Mouse (Mus musculus) limb, embryonic 15.5 days (tissue): ENCODE results near the gene Gm9803. TPM values are rescaled to one million over a fixed set of nuclear protein-coding genes. Genes with fewer than 3 reads are reported as not detected.
A peak's percentile ranks its signal among the peaks of the same experiment; 100 is the strongest.
"Not testable (repeated sequence)": the region's sequence is repeated elsewhere in the genome, so short reads cannot be mapped to it uniquely, and the experiment has no call there.

ENCODE experiments used
- ATAC-seq: fragments of 200-750 bp; cut with Nextera tagmentation; 2 replicates; pipeline ENCODE4 v1.8.0; 2017; ENCODE audit warnings: low read depth, moderate TSS enrichment; ENCODE audit not compliant: insufficient number of reproducible peaks, low FRiP score, low TSS enrichment
- H3K27ac ChIP-seq: fragments of 300-500 bp; sonication (generic); 2 replicates; pipeline ENCODE4 v1.5.1; 2015; ENCODE audit warnings: moderate library complexity, mild to moderate bottlenecking, inconsistent platforms
- H3K27me3 ChIP-seq: fragments of 300-500 bp; sonication (generic); 2 replicates; pipeline ENCODE4 v1.6.1; 2015; ENCODE audit warnings: inconsistent platforms
- H3K36me3 ChIP-seq: fragments of 300-500 bp; sonication (generic); 2 replicates; pipeline ENCODE4 v1.6.1; 2015; ENCODE audit warnings: inconsistent platforms
- H3K4me1 ChIP-seq: fragments of 300-500 bp; sonication (generic); 2 replicates; pipeline ENCODE4 v1.6.1; 2015; ENCODE audit warnings: inconsistent platforms
- H3K4me2 ChIP-seq: fragments of 300-500 bp; sonication (generic); 2 replicates; pipeline ENCODE4 v1.6.1; 2015; ENCODE audit warnings: mild to moderate bottlenecking, inconsistent platforms
- H3K4me3 ChIP-seq: fragments of 300-500 bp; sonication (generic); 2 replicates; pipeline ENCODE4 v1.5.1; 2015; ENCODE audit warnings: mild to moderate bottlenecking, inconsistent platforms
- H3K9ac ChIP-seq: fragments of 300-500 bp; sonication (generic); 2 replicates; pipeline ENCODE4 v1.6.1; 2015; ENCODE audit warnings: inconsistent platforms
- H3K9me3 ChIP-seq: fragments of 300-500 bp; sonication (generic); 2 replicates; pipeline ENCODE4 v1.6.1; 2016; ENCODE audit warnings: inconsistent platforms
- WGBS: fragments of 180-500 bp; shearing (Covaris S2); methylation state at CpG from one replicate; pipeline ENCODE4 v1.1.7; 2015; 5-methylcytosine and 5-hydroxymethylcytosine counted together
- polyA plus RNA-seq: library from polyadenylated mRNA; unstranded; fragments of >200 nt; fragmentation: Nextera tagmentation; extraction: Ambion mirVana; gene quantifications from 2 replicates; pipeline ENCODE4 v1.2.1, GENCODE M21; 2015

Gm9803 gene
- polyA plus RNA-seq: 5.7 and 13.2 TPM in 2 replicates

DNA sequence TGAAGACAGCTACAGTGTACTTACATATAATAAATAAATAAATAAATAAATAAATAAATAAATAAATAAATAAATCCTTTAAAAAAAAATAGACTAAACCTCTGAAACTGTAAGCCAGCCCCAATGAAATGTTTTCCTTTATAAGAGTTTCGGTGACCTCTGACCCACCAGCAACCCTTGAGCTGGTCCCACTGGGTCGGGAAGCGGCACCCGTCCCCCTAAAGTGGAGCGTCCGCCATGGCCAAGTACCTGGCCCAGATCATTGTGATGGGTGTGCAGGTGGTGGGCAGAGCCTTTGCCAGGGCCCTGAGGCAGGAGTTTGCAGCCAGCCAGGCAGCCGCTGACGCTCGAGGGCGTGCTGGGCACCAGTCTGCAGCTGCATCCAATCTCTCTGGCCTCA is at the start of gene Gm9803:
Gene Gm9803 (plus strand): TSS at position 154 of the 400 bp plus-strand sequence.
- ATAC-seq, H3K9me3 ChIP-seq: not testable (repeated sequence)

DNA sequence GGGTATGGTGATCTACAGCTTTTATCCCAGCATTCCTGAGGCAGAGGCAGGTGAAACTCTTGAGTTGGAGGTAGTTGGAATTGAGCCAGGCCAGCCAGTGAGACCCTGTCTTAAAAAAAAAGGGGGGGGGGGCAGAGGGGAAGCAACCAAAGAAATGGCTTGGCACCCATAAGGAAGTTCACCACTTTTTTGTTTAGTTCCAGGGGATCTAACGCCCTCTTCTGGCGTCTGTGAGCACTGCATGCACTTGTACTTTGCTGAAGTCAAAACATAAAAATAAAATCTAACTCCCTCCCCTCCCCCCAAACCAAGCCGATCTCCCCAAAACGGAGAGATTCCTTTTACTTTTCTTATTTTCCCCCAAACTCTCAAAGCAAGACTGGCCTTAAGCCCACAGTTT is 48.5 kb upstream of the Gm9803 start:
- no peak overlapping the region for H3K4me3 ChIP-seq
- no peak overlapping the region for H3K9ac ChIP-seq
- 52% methylated on average over 4 of the region's 4 CpGs for WGBS
- H3K36me3 ChIP-seq: no peaks in the 10 kb centered on the region
- no peaks in the 10 kb centered on the region for H3K27me3 ChIP-seq
- no peak for ATAC-seq
- peaks cover 14% of the 10 kb centered on the region for H3K4me1 ChIP-seq
- no peaks in the 10 kb centered on the region for H3K9me3 ChIP-seq
- H3K4me2 ChIP-seq: no peak overlapping the region
- H3K27ac ChIP-seq: no peak overlapping the region

More for the DNA sequence above, at the start of gene Gm9803:
- H3K9ac ChIP-seq, H3K27ac ChIP-seq, H3K27me3 ChIP-seq, H3K4me2 ChIP-seq, H3K4me3 ChIP-seq: not testable (repeated sequence)
- H3K36me3 ChIP-seq: peaks cover 33% of the 10 kb centered on the region
- WGBS: 93% methylated on average over 10 of the region's 10 CpGs
- H3K4me1 ChIP-seq: peaks cover 10% of the 10 kb centered on the region

DNA sequence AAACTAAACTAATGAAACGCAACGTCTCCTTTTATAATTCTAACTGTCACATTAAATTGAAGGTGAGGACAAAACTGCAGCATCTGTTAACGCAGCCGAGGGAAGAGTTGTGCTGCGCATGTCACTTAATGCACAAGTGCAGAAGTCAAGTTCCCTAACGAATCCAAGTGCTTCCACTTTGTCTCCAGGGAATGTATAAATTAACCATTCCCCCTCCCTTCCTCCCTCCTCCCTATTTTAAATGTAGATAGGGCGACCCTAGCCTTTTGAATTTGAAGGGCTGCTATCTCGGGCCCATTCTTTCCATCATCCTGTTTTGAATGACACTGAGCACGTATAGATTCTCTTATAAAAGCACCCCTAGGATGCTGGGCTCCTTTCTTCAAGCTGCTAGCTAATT is 46.4 kb upstream of the Gm9803 start:
- Histone ChIP-seq H3K9ac (peak overlapping the region; percentile 23; the same call in 1 of the 2 replicates), H3K4me2 (peak overlapping the region; percentile 87), H3K4me3 (peak overlapping the region; percentile 88), H3K36me3 (no peaks in the 10 kb centered on the region), H3K27ac (no peak overlapping the region), H3K27me3 (no peaks in the 10 kb centered on the region), H3K4me1 (peaks cover 25% of the 10 kb centered on the region), H3K9me3 (no peaks in the 10 kb centered on the region)
- WGBS: 17% methylated on average over 9 of the region's 9 CpGs
- ATAC-seq: no peak

DNA sequence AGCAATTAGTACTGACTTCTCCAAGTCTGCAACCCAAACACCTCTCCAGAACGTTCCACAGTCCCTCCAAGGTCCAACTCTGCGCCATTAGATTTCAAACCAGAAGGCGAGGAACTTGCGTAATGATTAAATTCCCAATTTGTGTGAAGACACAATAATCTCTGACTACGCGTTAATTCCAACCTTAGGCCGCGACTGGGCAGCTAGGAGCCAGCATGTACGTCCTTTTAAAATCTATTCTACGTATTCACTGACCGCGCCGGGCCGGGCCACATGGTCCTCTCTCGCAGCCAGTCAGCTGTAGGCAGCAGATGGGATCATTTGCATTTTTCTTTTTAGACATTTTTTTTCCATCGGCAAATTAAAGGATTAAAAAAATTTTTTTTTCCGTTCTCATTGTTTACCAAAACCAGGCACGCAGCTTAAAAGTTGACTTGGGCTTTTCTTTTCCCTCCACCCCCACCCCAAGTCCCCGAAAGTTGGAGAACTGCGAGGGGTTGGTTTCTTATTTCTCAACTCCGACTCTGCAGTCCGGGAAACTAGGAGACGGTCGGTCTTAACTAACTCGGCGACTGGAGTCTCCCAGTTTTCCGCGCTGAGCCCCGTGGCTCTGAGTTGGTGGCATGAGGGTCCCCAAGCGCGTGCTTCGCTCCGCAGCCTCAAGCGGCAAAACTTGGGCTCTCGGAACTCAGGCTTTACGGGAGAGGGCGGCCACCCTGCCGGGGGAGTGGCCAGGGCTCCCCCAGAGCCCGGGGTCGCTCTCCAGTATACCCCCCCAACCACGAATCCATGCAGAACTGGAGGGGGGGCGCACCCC is 45.8 kb upstream of the Gm9803 start:
- Histone ChIP-seq H3K27me3 (no peaks in the 10 kb centered on the region), H3K4me1 (peaks cover 29% of the 10 kb centered on the region), H3K4me2 (peak overlapping the region; percentile 87), H3K4me3 (peak overlapping the region; percentile 88), H3K36me3 (no peaks in the 10 kb centered on the region), H3K9me3 (no peaks in the 10 kb centered on the region), H3K9ac (peak overlapping the region; percentile 90), H3K27ac (peak overlapping the region; percentile 98)
- no peak; the same call in 1 of the 2 replicates for ATAC-seq
- WGBS: under 1% methylated on average over 42 of the region's 42 CpGs

DNA sequence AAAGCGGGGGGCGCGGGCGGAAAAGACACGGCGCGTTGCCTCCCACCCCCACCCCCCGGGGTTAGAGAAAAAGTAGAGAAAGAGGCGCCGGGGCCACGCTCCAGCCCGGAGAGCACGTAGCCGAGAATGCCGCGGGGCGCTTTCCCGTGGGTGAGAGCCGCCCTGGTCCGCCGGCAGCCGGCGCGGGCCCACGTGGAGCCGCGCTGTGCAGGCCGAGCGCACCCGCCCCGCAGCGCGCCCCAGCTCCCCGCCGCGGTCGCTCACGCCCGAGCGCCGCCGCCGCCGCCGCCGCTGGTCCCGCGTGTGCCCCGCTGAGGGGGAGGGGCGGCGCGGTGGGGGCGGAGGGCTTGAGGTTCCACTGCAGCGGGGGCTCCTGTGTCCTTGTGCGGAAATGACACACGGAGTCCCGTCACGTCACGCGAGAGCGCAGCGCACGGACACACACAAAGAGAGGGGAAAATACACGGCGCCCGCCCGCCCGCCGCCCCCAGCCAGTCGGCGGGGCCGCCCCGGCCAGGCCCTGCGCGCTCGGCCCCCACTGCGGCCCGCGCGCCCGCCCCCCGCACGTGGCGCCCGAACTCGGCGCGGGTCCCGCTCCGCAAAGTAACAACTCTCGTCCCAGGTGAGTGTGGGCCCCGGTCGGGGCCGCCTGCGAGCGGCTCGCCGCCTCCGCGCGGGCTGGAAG is 45.0 kb upstream of the Gm9803 start, which contains the start of gene Bend3:
Gene Bend3 (plus strand): TSS at position 81 of the 685 bp plus-strand sequence.
- H3K9me3 ChIP-seq: no peaks in the 10 kb centered on the region
- H3K27me3 ChIP-seq: no peaks in the 10 kb centered on the region
- H3K4me3 ChIP-seq: peak within 1 kb of the TSS; percentile 88
- peak within 1 kb of the TSS; percentile 87 for H3K4me2 ChIP-seq
- H3K36me3 ChIP-seq: no peaks in the 10 kb centered on the region
- H3K27ac ChIP-seq: peak within 1 kb of the TSS; percentile 98
- peaks cover 35% of the 10 kb centered on the region for H3K4me1 ChIP-seq
- H3K9ac ChIP-seq: peak within 1 kb of the TSS; percentile 90
- WGBS: under 1% methylated on average over 86 of the region's 101 CpGs
- peak; percentile 64; the same call in 1 of the 2 replicates for ATAC-seq

DNA sequence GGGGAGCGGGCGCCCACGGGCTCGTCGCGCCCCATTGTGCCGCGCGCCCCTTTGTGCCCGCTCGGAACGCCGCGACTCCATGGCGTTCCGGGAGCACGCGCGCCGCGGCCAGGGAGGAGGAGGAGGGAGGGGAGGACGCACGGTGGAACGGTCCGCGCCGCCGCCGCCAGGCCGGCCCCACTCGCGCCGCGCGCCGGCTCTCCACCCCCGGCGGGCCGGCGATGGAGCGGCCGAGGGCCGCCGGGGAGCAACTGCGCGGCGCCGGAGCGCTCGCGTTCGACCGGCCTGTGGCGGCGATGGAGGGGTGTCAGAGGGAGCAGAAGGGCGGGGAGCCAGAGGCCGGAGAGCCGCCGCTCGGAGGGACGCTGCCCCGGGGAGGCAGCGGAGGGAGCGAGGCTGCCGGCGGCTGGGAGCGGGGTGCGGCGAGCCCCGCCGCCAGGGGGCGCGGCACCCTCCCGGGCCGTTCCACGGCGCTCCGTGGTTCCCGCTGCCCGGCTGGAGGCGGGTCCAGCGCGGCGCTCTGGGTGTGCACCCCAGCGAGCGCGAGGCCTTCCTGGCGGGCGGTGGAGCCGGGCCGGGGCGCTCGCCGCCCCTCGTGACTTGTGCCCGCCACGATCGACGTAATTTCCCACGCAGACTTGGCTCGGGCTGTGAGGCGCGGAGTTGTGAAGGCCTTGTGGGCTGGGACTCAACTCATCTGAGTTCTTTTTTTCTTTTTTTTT is 44.3 kb upstream of the Gm9803 start:
- H3K9me3 ChIP-seq: no peaks in the 10 kb centered on the region
- peak overlapping the region; percentile 98 for H3K27ac ChIP-seq
- H3K27me3 ChIP-seq: no peaks in the 10 kb centered on the region
- peak overlapping the region; percentile 90 for H3K9ac ChIP-seq
- peak overlapping the region; percentile 88 for H3K4me3 ChIP-seq
- peak overlapping the region; percentile 87 for H3K4me2 ChIP-seq
- peaks cover 35% of the 10 kb centered on the region for H3K4me1 ChIP-seq
- WGBS: under 1% methylated on average over 89 of the region's 103 CpGs
- no peaks in the 10 kb centered on the region for H3K36me3 ChIP-seq
- ATAC-seq: peak; percentile 83

DNA sequence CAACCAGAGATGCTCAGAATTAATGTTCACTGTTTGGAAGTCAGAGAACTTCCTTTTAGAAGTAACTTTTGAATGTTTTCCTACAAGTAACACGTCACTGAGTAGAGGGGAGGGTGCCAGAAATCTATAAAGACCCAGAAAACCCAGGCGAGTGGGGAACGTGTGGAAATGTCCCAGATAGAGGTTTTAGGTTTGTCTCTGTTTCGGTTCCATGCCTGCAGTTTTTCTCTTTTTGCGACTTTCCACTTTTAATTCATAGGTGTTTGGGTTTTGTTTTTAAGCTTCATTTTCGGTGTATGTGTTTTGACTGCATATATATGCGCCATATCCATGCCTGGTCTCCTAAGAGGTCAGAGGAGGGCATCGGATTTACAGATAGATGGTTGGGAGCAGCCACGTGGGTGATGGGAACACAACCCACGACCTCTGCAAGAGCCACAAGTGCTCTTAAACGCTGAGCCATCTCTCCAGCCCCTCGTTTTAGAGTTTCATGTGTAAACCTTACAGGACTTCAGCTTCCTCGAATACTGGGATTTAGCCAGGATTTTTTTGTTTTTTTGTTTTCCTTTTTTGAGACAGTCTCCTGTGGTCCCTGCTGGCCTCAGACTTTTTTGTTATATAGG is 43.5 kb upstream of the Gm9803 start:
- peaks cover 32% of the 10 kb centered on the region for H3K4me1 ChIP-seq
- no peaks in the 10 kb centered on the region for H3K27me3 ChIP-seq
- H3K4me3 ChIP-seq: peak overlapping the region; percentile 88
- no peaks in the 10 kb centered on the region for H3K36me3 ChIP-seq
- peak overlapping the region; percentile 87 for H3K4me2 ChIP-seq
- H3K27ac ChIP-seq: peak overlapping the region; percentile 98
- peak overlapping the region; percentile 90 for H3K9ac ChIP-seq
- no peaks in the 10 kb centered on the region for H3K9me3 ChIP-seq
- WGBS: 6% methylated on average over 13 of the region's 13 CpGs
- ATAC-seq: no peak

DNA sequence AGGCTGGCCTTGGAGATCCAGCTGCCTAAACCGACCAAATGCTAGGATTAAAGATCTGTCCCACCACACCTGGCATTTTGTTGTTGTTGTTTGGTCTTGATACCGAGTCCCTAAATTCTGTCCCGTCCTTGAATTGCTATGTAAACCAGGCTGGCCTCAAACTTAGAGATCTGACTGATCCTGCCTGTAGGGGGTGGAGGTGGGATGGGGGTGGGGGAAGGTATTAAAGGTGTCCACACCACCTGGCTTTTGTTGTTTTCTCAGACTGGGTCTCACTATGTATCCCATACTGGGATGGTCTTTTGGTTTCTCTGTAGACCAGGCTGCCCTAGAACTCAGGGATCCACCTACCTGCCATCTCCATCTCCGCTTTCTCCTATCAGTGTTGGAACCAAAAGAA is 42.7 kb upstream of the Gm9803 start:
- H3K9me3 ChIP-seq: no peaks in the 10 kb centered on the region
- H3K4me2 ChIP-seq: no peak overlapping the region
- H3K4me3 ChIP-seq: no peak overlapping the region
- WGBS: 31% methylated on average over 4 of the region's 4 CpGs
- H3K36me3 ChIP-seq: no peaks in the 10 kb centered on the region
- no peaks in the 10 kb centered on the region for H3K27me3 ChIP-seq
- H3K9ac ChIP-seq: no peak overlapping the region
- no peak overlapping the region for H3K27ac ChIP-seq
- ATAC-seq: no peak
- peaks cover 32% of the 10 kb centered on the region for H3K4me1 ChIP-seq

DNA sequence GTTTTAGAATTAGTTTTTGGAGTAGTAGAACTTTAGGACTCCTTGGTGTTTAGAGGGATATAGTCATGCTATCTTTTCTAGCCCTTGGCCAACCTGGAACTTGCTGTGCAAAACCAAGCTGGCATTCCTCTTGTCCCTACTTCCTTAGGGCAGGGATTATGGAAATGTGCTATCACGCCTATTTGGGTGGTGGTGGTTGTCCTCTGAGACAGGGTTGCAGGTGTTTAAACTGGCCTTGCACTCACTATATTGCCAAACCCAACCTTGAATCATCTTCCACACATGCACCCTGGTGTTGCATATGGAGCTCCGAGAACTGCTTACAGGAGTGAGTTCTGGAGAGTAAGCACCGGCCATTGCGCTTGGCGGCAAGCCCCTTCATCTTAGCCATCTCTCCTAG is 41.9 kb upstream of the Gm9803 start:
- Histone ChIP-seq H3K9ac (no peak overlapping the region), H3K27ac (no peak overlapping the region), H3K9me3 (no peaks in the 10 kb centered on the region), H3K4me2 (no peak overlapping the region), H3K4me3 (no peak overlapping the region), H3K36me3 (no peaks in the 10 kb centered on the region), H3K4me1 (peaks cover 32% of the 10 kb centered on the region), H3K27me3 (no peaks in the 10 kb centered on the region)
- no peak for ATAC-seq
- WGBS: 88% methylated on average over 5 of the region's 5 CpGs

DNA sequence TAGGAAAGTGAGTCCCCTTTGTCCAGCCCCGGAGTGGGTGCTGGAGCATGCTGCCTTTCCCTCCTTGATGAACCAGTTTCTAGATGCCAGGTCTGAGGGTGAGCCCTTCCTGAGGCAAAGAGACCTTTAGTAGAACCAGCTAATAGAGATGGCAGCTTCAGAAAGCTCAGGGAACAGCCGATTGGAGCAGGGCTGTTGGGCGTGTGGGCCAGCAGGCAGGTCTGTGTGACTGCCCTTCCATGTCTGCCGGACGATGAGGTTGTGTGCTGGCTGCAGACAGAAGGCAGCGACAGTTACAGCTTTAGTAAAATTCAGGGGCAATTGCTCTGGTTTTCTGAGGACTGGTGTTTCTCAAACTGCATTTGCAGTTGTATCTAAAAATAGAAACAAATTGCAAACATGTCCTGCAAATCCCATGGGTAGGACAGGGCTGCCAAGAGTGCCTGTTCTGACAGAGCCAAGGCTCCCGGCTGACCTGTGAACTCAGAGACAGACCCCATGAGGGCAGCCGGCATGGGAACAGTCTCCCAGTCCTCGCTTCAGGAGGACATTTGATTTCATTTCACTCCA is 40.4 kb upstream of the Gm9803 start:
- Histone ChIP-seq H3K27ac (peak overlapping the region; percentile 67; the same call in 1 of the 2 replicates), H3K4me3 (no peak overlapping the region), H3K4me1 (peaks cover 25% of the 10 kb centered on the region), H3K36me3 (no peaks in the 10 kb centered on the region), H3K27me3 (no peaks in the 10 kb centered on the region), H3K9me3 (no peaks in the 10 kb centered on the region), H3K9ac (no peak overlapping the region), H3K4me2 (no peak overlapping the region)
- WGBS: 32% methylated on average over 9 of the region's 9 CpGs
- no peak for ATAC-seq

DNA sequence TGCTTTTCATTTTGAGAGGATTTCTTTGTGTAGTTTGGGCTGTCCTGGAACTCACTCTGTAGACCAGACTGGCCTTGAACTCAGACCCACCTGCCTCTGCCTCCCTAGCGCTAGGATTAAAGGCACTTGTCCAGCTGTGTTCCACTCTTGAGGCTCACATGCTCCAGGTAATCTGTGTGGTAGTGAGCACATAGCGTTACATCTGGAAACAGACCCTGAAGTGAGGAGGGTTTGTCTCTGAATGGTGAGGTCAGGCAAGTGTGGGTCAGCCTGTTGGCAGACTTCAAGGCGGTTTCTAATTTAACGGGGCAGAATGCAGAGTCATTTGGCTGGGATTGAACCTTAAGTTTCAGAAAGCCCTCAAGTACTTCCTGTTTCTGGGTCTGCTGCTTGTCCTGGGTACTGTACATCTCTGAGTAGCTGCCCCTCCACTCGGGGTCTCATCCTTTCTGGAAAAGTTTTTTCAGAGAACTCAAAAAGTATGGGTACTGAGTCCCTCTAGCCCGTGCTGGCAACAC is 38.1 kb upstream of the Gm9803 start:
- no peak overlapping the region for H3K4me2 ChIP-seq
- H3K4me3 ChIP-seq: no peak overlapping the region
- H3K9ac ChIP-seq: no peak overlapping the region
- H3K9me3 ChIP-seq: no peaks in the 10 kb centered on the region
- no peak overlapping the region for H3K27ac ChIP-seq
- peaks cover 30% of the 10 kb centered on the region for H3K4me1 ChIP-seq
- no peaks in the 10 kb centered on the region for H3K36me3 ChIP-seq
- no peaks in the 10 kb centered on the region for H3K27me3 ChIP-seq
- 66% methylated on average over 6 of the region's 6 CpGs for WGBS
- ATAC-seq: no peak
